Mouse (Mus musculus): ENCODE results near the gene Atg9a. TPM values are rescaled to one million over a fixed set of nuclear protein-coding genes. Genes with fewer than 3 reads are reported as not detected.

Gene Atg9a
- polyA plus RNA-seq, 1 experiment from 2014 or later, result 29.9 TPM

- WGBS, result 59% methylated on average over 3 of the region's 3 CpGs
- H3K27me3 ChIP-seq, result peaks cover 41% of the 10 kb centered on the region
- no peak overlapping the region for H3K9ac ChIP-seq
- H3K36me3 ChIP-seq (replicated peaks), result no peaks in the 10 kb centered on the region
- H3K9me3 ChIP-seq, result no peaks in the 10 kb centered on the region
- H3K4me3 ChIP-seq (replicated peaks), result no peak overlapping the region
- H3K4me2 ChIP-seq, result no peak overlapping the region
- no peak overlapping the region for H3K27ac ChIP-seq
- ATAC-seq (ENCODE audit: low FRiP score), result no peak
- no peaks in the 10 kb centered on the region for H3K4me1 ChIP-seq
Measured at GRCm38 (mm10) chr1:75225473-75225872, 33.5 kb upstream of the Atg9a start.

DNA sequence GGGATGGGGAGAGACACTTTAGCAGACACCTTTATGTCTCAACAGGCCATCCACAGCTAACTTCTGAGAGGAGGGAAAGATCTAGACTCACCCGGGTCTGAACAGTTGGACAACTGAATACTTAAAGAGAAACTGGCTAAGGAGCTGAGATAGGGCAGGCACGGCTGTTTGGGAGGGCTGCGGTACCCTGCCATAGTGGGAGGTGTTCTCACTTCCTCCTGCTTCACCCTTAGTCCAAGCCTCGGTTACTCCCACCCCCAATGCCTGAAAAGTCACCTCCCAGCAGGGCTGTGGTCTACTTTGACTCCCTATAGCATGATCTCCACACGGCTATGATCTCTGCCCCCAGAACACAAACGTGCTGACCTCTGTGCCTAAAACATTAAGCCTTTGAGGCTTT lies 31.5 kb upstream of the Atg9a start:
- Histone ChIP-seq H3K4me1 (peaks cover 12% of the 10 kb centered on the region), H3K4me2 (no peak overlapping the region), H3K36me3 (replicated peaks) (no peaks in the 10 kb centered on the region), H3K9me3 (no peaks in the 10 kb centered on the region), H3K4me3 (replicated peaks) (no peak overlapping the region), H3K27ac (no peak overlapping the region), H3K27me3 (peaks cover 61% of the 10 kb centered on the region), H3K9ac (no peak overlapping the region)
- WGBS, result 74% methylated on average over 6 of the region's 6 CpGs
- ATAC-seq (ENCODE audit: low FRiP score), result no peak

GRCm38 (mm10) chr1:75222926-75223325 lies 30.9 kb upstream of the Atg9a start:
- Histone ChIP-seq H3K4me3 (replicated peaks) (no peak overlapping the region), H3K9ac (no peak overlapping the region), H3K9me3 (no peaks in the 10 kb centered on the region), H3K4me2 (no peak overlapping the region), H3K4me1 (peaks cover 17% of the 10 kb centered on the region), H3K27me3 (peaks cover 67% of the 10 kb centered on the region), H3K36me3 (replicated peaks) (no peaks in the 10 kb centered on the region), H3K27ac (no peak overlapping the region)
- ATAC-seq (ENCODE audit: low FRiP score), result no peak
- WGBS, result 87% methylated on average over 6 of the region's 6 CpGs

DNA sequence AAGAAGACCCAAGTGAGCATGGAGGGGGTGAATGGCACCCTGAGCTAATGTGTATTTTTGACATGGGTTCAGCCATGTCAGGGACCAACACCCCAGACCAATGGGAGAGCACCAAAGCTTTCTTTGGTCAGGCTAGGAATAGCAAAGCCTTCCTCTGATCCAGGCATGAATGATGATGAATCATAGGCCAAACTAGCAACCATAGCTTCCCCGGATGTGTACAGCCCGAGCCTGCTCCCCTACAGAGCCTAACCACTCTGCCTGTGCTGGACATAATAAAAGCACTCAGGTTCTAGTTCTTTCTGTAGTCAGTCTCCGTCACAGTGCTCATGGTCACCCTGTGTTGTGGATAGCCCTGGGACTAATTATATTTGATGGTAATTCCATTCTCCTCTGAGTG lies 29.5 kb upstream of the Atg9a start:
- Histone ChIP-seq H3K27ac (no peak overlapping the region), H3K27me3 (peaks cover 75% of the 10 kb centered on the region), H3K4me3 (replicated peaks) (no peak overlapping the region), H3K9me3 (no peaks in the 10 kb centered on the region), H3K9ac (no peak overlapping the region), H3K36me3 (replicated peaks) (no peaks in the 10 kb centered on the region), H3K4me2 (no peak overlapping the region), H3K4me1 (peaks cover 17% of the 10 kb centered on the region)
- 81% methylated on average over 3 of the region's 3 CpGs for WGBS
- no peak for ATAC-seq (ENCODE audit: low FRiP score)

GRCm38 (mm10) chr1:75219531-75219930 lies 27.5 kb upstream of the Atg9a start, which contains the start of gene Tuba4a:
Gene Tuba4a, minus strand, starts transcription at chr1:75219865.
- under 1% methylated on average over 33 of the region's 34 CpGs for WGBS
- peak; percentile 55; the same call in 1 of the 2 replicates for ATAC-seq (ENCODE audit: low FRiP score)
- H3K27ac ChIP-seq, result no peak within 1 kb of the TSS
- H3K9ac ChIP-seq, result peak within 1 kb of the TSS; percentile 47
- no peaks in the 10 kb centered on the region for H3K9me3 ChIP-seq
- peaks cover 17% of the 10 kb centered on the region for H3K4me1 ChIP-seq
- peak within 1 kb of the TSS; percentile 50 for H3K4me3 ChIP-seq (replicated peaks)
- H3K27me3 ChIP-seq, result peaks cover 80% of the 10 kb centered on the region
- H3K36me3 ChIP-seq (replicated peaks), result peaks cover 15% of the 10 kb centered on the region
- H3K4me2 ChIP-seq, result peak within 1 kb of the TSS; percentile 91

- H3K9ac ChIP-seq, result peak overlapping the region; percentile 47
- peaks cover 17% of the 10 kb centered on the region for H3K4me1 ChIP-seq
- no peaks in the 10 kb centered on the region for H3K9me3 ChIP-seq
- H3K4me3 ChIP-seq (replicated peaks), result peak overlapping the region; percentile 50
- ATAC-seq (ENCODE audit: low FRiP score), result peak; percentile 87
- no peak overlapping the region for H3K27ac ChIP-seq
- H3K27me3 ChIP-seq, result peaks cover 80% of the 10 kb centered on the region
- H3K36me3 ChIP-seq (replicated peaks), result peaks cover 20% of the 10 kb centered on the region
- under 1% methylated on average over 24 of the region's 24 CpGs for WGBS
- H3K4me2 ChIP-seq, result peak overlapping the region; percentile 91
Measured at GRCm38 (mm10) chr1:75219078-75219477, 27.1 kb upstream of the Atg9a start.

DNA sequence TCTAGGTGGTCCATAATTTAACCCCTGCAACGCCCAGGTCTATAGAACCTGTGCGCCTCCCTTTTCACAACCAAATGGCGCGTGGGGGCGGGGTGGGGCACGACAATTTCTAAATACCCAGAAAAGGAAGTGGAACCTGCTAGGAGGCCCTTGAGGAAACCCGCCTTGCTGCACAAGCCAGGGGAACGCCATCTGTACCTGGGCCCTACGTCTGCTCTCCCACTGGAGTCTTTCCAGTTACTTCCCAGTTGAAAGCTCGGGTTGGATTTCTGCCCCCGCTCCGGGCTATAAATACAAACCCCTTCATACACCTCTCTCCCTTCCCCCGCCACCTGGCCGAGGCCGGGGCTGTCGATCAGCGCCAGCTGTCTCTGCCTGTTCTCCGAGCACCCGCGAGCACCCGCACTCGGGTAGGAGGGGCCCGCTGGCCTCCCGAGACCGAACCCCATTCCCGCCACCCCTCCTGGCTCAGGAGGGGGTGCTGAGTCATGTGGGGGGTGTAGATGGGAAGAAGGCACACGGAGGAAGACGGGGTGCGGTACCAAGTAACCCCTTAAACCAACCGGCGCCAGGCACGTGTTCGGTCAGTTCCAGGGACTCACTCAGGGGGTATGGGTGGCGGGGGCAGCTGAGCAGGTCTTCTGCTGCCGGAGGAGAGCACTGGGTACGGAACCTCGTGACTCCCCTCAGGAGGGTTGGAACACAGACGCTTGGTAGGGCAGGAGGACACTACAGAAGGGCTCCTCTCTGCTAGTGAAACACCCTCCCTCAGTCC lies 26.4 kb upstream of the Atg9a start:
- peaks cover 76% of the 10 kb centered on the region for H3K27me3 ChIP-seq
- peak; percentile 48 for ATAC-seq (ENCODE audit: low FRiP score)
- no peaks in the 10 kb centered on the region for H3K9me3 ChIP-seq
- peak overlapping the region; percentile 47; the same call in 1 of the 2 replicates for H3K9ac ChIP-seq
- no peak overlapping the region for H3K27ac ChIP-seq
- H3K4me1 ChIP-seq, result peaks cover 17% of the 10 kb centered on the region
- peaks cover 26% of the 10 kb centered on the region for H3K36me3 ChIP-seq (replicated peaks)
- 2% methylated on average over 38 of the region's 38 CpGs for WGBS
- peak overlapping the region; percentile 91 for H3K4me2 ChIP-seq
- peak overlapping the region; percentile 50 for H3K4me3 ChIP-seq (replicated peaks)

DNA sequence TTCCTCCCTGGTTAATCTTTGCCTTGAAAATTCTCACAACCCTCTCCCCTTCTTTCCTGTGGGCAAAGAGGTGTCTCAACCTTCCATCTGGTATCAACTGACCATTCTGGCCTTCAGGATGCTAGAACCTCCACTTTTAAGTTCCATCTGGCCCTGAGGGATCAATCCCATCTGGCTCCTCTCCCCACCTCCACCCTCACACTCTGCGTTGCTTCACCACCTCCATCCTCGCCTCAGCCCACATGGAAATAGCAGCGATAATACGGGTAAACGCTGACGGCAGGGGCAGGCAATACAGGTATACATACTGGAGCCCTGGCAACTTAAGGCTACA lies 25.9 kb upstream of the Atg9a start:
- H3K4me3 ChIP-seq (replicated peaks), result no peak overlapping the region; the same call in 1 of the 2 replicates

GRCm38 (mm10) chr1:75216797-75217585 lies 25.0 kb upstream of the Atg9a start:
- no peak overlapping the region for H3K27ac ChIP-seq
- no peak overlapping the region for H3K9ac ChIP-seq
- peaks cover 63% of the 10 kb centered on the region for H3K27me3 ChIP-seq
- H3K4me2 ChIP-seq, result no peak overlapping the region
- H3K4me3 ChIP-seq (replicated peaks), result no peak overlapping the region
- peaks cover 39% of the 10 kb centered on the region for H3K36me3 ChIP-seq (replicated peaks)
- H3K9me3 ChIP-seq, result no peaks in the 10 kb centered on the region
- no peak for ATAC-seq (ENCODE audit: low FRiP score)
- 85% methylated on average over 13 of the region's 13 CpGs for WGBS
- H3K4me1 ChIP-seq, result peaks cover 28% of the 10 kb centered on the region

More for the DNA sequence above, 25.9 kb upstream of the Atg9a start:
- no peak overlapping the region for H3K27ac ChIP-seq
- ATAC-seq (ENCODE audit: low FRiP score), result no peak
- H3K9me3 ChIP-seq, result no peaks in the 10 kb centered on the region
- H3K36me3 ChIP-seq (replicated peaks), result peaks cover 32% of the 10 kb centered on the region
- WGBS, result 1% methylated on average over 6 of the region's 6 CpGs
- H3K4me2 ChIP-seq, result peak overlapping the region; percentile 91
- H3K4me1 ChIP-seq, result peaks cover 19% of the 10 kb centered on the region
- H3K27me3 ChIP-seq, result peaks cover 72% of the 10 kb centered on the region
- no peak overlapping the region for H3K9ac ChIP-seq

GRCm38 (mm10) chr1:75215785-75216184 lies 23.8 kb upstream of the Atg9a start:
- Histone ChIP-seq H3K9ac (no peak overlapping the region), H3K9me3 (no peaks in the 10 kb centered on the region), H3K36me3 (replicated peaks) (peaks cover 41% of the 10 kb centered on the region), H3K27ac (no peak overlapping the region), H3K27me3 (peaks cover 51% of the 10 kb centered on the region), H3K4me2 (no peak overlapping the region), H3K4me1 (peaks cover 37% of the 10 kb centered on the region), H3K4me3 (replicated peaks) (no peak overlapping the region)
- no peak for ATAC-seq (ENCODE audit: low FRiP score)
- 94% methylated on average over 9 of the region's 9 CpGs for WGBS

- Histone ChIP-seq H3K4me3 (replicated peaks) (no peak overlapping the region), H3K27me3 (peaks cover 42% of the 10 kb centered on the region), H3K4me1 (peaks cover 42% of the 10 kb centered on the region), H3K9me3 (no peaks in the 10 kb centered on the region), H3K9ac (no peak overlapping the region), H3K4me2 (no peak overlapping the region), H3K27ac (no peak overlapping the region), H3K36me3 (replicated peaks) (peaks cover 41% of the 10 kb centered on the region)
- ATAC-seq (ENCODE audit: low FRiP score), result no peak
- 78% methylated on average over 5 of the region's 5 CpGs for WGBS
Measured at GRCm38 (mm10) chr1:75214886-75215285, 22.9 kb upstream of the Atg9a start.

DNA sequence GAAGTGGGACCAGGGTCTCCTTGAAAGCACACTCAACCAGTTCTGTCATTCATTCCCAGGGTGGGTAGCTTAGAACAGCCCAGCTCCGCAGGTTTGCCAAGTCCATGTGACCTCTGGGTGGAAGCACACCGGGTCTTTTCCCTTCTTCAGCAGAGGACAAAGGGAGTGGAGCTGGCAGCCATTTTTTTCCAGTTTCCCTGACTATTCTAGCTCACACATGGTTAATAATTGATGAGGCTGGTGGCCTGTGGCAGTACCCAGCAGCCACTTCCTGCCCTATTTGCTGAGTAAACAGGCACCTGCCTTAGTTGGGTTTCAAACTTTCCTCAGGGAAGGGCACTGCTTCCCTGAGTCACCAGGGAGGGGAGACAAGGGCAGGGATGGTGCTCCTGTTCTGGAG lies 22.4 kb upstream of the Atg9a start:
- peaks cover 41% of the 10 kb centered on the region for H3K36me3 ChIP-seq (replicated peaks)
- no peaks in the 10 kb centered on the region for H3K9me3 ChIP-seq
- WGBS, result 78% methylated on average over 2 of the region's 2 CpGs
- no peak overlapping the region for H3K9ac ChIP-seq
- ATAC-seq (ENCODE audit: low FRiP score), result no peak
- H3K4me2 ChIP-seq, result no peak overlapping the region
- H3K4me1 ChIP-seq, result peaks cover 42% of the 10 kb centered on the region
- H3K27ac ChIP-seq, result no peak overlapping the region
- H3K27me3 ChIP-seq, result peaks cover 41% of the 10 kb centered on the region
- no peak overlapping the region for H3K4me3 ChIP-seq (replicated peaks)
